Mouse (Mus musculus): ENCODE measurements around the gene S100b. TPM values are rescaled to one million over a fixed set of nuclear protein-coding genes. Genes with fewer than 3 reads are reported as not detected.

The S100b gene
- 0.42 and 0.45 TPM in 2 replicates for polyA plus RNA-seq (2015; fragmentation: Nextera tagmentation; extraction: Ambion mirVana)

- DNase-seq (ENCODE audit: low spot score) (no peak), ATAC-seq (replicated peaks; ENCODE audit: low FRiP score, low read depth) (no peak)
- Histone ChIP-seq H3K9ac (ENCODE audit: low read depth, low read length) (no peak within 1 kb of the TSS), H3K27ac (no peak within 1 kb of the TSS), H3K27me3 (ENCODE audit: insufficient read depth, low read length) (no peaks in the 10 kb centered on the region), H3K4me3 (replicated peaks; ENCODE audit: low read depth, low read length) (no peak within 1 kb of the TSS), H3K4me2 (ENCODE audit: low read length) (no peak within 1 kb of the TSS), H3K9me3 (replicated peaks; ENCODE audit: low read length) (no peaks in the 10 kb centered on the region), H3K4me1 (replicated peaks; ENCODE audit: insufficient read depth, low read length) (0 out of 2 replicates have a peak, but pooled peaks cover 2% of the 10 kb centered on the region), H3K36me3 (ENCODE audit: insufficient read depth, low read length) (no peaks in the 10 kb centered on the region)
- TF ChIP-seq CTCF (IDR thresholded peaks at IDR 0.05; ENCODE audit: low read depth) = no peak
- 43% methylated on average over 4 of the region's 4 CpGs for WGBS
These were observed at the start of gene S100b for GRCm38 (mm10) chr10:76253536-76253935. S100b (plus strand) TSS chr10:76253853.

- H3K27me3 ChIP-seq (ENCODE audit: insufficient read depth, low read length) = no peaks in the 10 kb centered on the region
- no peaks in the 10 kb centered on the region for H3K4me1 ChIP-seq (replicated peaks; ENCODE audit: insufficient read depth, low read length)
- no peak overlapping the region for H3K27ac ChIP-seq
- DNase-seq (ENCODE audit: low spot score) = no peak
- 0 out of 2 replicates have a peak, but pooled peaks cover 18% of the 10 kb centered on the region for H3K36me3 ChIP-seq (ENCODE audit: insufficient read depth, low read length)
- no peak for TF ChIP-seq CTCF (IDR thresholded peaks at IDR 0.05; ENCODE audit: low read depth)
- H3K4me2 ChIP-seq (ENCODE audit: low read length) = no peak overlapping the region
- no peak overlapping the region for H3K9ac ChIP-seq (ENCODE audit: low read depth, low read length)
- ATAC-seq (replicated peaks; ENCODE audit: low FRiP score, low read depth) = no peak
- H3K4me3 ChIP-seq (replicated peaks; ENCODE audit: low read depth, low read length) = no peak overlapping the region
- no peaks in the 10 kb centered on the region for H3K9me3 ChIP-seq (replicated peaks; ENCODE audit: low read length)
- 86% methylated on average over 13 of the region's 13 CpGs for WGBS
These were observed 46.3 kb upstream of the S100b start for GRCm38 (mm10) chr10:76207262-76207796.

GRCm38 (mm10) chr10:76209241-76209640 is 44.4 kb upstream of the S100b start:
- Histone ChIP-seq H3K9ac (ENCODE audit: low read depth, low read length) (no peak overlapping the region), H3K4me1 (replicated peaks; ENCODE audit: insufficient read depth, low read length) (no peaks in the 10 kb centered on the region), H3K27me3 (ENCODE audit: insufficient read depth, low read length) (no peaks in the 10 kb centered on the region), H3K27ac (no peak overlapping the region), H3K4me3 (replicated peaks; ENCODE audit: low read depth, low read length) (no peak overlapping the region), H3K36me3 (ENCODE audit: insufficient read depth, low read length) (0 out of 2 replicates have a peak, but pooled peaks cover 23% of the 10 kb centered on the region), H3K4me2 (ENCODE audit: low read length) (no peak overlapping the region), H3K9me3 (replicated peaks; ENCODE audit: low read length) (no peaks in the 10 kb centered on the region)
- WGBS = 88% methylated on average over 8 of the region's 8 CpGs
- ATAC-seq (replicated peaks; ENCODE audit: low FRiP score, low read depth) (no peak; the same call in 1 of the 2 replicates), DNase-seq (ENCODE audit: low spot score) (no peak)
- TF ChIP-seq CTCF (IDR thresholded peaks at IDR 0.05; ENCODE audit: low read depth) = no peak

- H3K9ac ChIP-seq (ENCODE audit: low read depth, low read length) = no peak overlapping the region
- no peaks in the 10 kb centered on the region; the same call in 1 of the 2 replicates for H3K9me3 ChIP-seq (replicated peaks; ENCODE audit: low read length)
- peaks cover 36% of the 10 kb centered on the region for H3K36me3 ChIP-seq (ENCODE audit: insufficient read depth, low read length)
- no peak overlapping the region for H3K4me3 ChIP-seq (replicated peaks; ENCODE audit: low read depth, low read length)
- no peak for DNase-seq (ENCODE audit: low spot score)
- no peak for TF ChIP-seq CTCF (IDR thresholded peaks at IDR 0.05; ENCODE audit: low read depth)
- no peak for ATAC-seq (replicated peaks; ENCODE audit: low FRiP score, low read depth)
- no peak overlapping the region for H3K4me2 ChIP-seq (ENCODE audit: low read length)
- no peaks in the 10 kb centered on the region for H3K27me3 ChIP-seq (ENCODE audit: insufficient read depth, low read length)
- H3K27ac ChIP-seq = no peak overlapping the region
- WGBS = 96% methylated on average over 7 of the region's 7 CpGs
- no peaks in the 10 kb centered on the region for H3K4me1 ChIP-seq (replicated peaks; ENCODE audit: insufficient read depth, low read length)
These were observed 42.8 kb upstream of the S100b start for GRCm38 (mm10) chr10:76210806-76211205.

GRCm38 (mm10) chr10:76212121-76212520 is 41.5 kb upstream of the S100b start:
- Histone ChIP-seq H3K4me2 (ENCODE audit: low read length) (no peak overlapping the region), H3K9me3 (replicated peaks; ENCODE audit: low read length) (no peaks in the 10 kb centered on the region; the same call in 1 of the 2 replicates), H3K27me3 (ENCODE audit: insufficient read depth, low read length) (no peaks in the 10 kb centered on the region), H3K4me3 (replicated peaks; ENCODE audit: low read depth, low read length) (no peak overlapping the region), H3K4me1 (replicated peaks; ENCODE audit: insufficient read depth, low read length) (no peaks in the 10 kb centered on the region), H3K36me3 (ENCODE audit: insufficient read depth, low read length) (peaks cover 42% of the 10 kb centered on the region), H3K27ac (no peak overlapping the region), H3K9ac (ENCODE audit: low read depth, low read length) (no peak overlapping the region)
- WGBS = 93% methylated on average over 6 of the region's 6 CpGs
- no peak for TF ChIP-seq CTCF (IDR thresholded peaks at IDR 0.05; ENCODE audit: low read depth)
- no peak for DNase-seq (ENCODE audit: low spot score)
- ATAC-seq (replicated peaks; ENCODE audit: low FRiP score, low read depth) = no peak

GRCm38 (mm10) chr10:76214161-76214560 is 39.5 kb upstream of the S100b start:
- 90% methylated on average over 4 of the region's 4 CpGs for WGBS
- no peak for DNase-seq (ENCODE audit: low spot score)
- H3K36me3 ChIP-seq (ENCODE audit: insufficient read depth, low read length) = peaks cover 38% of the 10 kb centered on the region

More at GRCm38 (mm10) chr10:76214161-76214560, 39.5 kb upstream of the S100b start:
- no peak overlapping the region for H3K9ac ChIP-seq (ENCODE audit: low read depth, low read length)
- H3K27ac ChIP-seq = no peak overlapping the region
- H3K4me1 ChIP-seq (replicated peaks; ENCODE audit: insufficient read depth, low read length) = no peaks in the 10 kb centered on the region
- no peaks in the 10 kb centered on the region for H3K27me3 ChIP-seq (ENCODE audit: insufficient read depth, low read length)
- H3K4me2 ChIP-seq (ENCODE audit: low read length) = no peak overlapping the region
- no peak overlapping the region for H3K4me3 ChIP-seq (replicated peaks; ENCODE audit: low read depth, low read length)
- no peaks in the 10 kb centered on the region; the same call in 1 of the 2 replicates for H3K9me3 ChIP-seq (replicated peaks; ENCODE audit: low read length)
- no peak for TF ChIP-seq CTCF (IDR thresholded peaks at IDR 0.05; ENCODE audit: low read depth)
- ATAC-seq (replicated peaks; ENCODE audit: low FRiP score, low read depth) = no peak

Data from kidney, postnatal 0 days (tissue).